Mouse (Mus musculus) C2C12 (cell line): ENCODE measurements around the gene Ap1m1.

Experiments used
- CEBPB ChIP-seq: IDR thresholded peaks from one replicate; pipeline ENCODE4 v1.6.1; 2011; ENCODE audit warnings: low read depth, mild to moderate bottlenecking, control low read depth, moderate library complexity
- CTCF ChIP-seq: IDR thresholded peaks from one replicate; pipeline ENCODE4 v1.5.1; 2011; ENCODE audit not compliant: control insufficient read depth, insufficient read depth, insufficient read length
- MYOD1 ChIP-seq: IDR thresholded peaks from one replicate; pipeline ENCODE4 v1.6.1; 2011; ENCODE audit warnings: low read depth; ENCODE audit not compliant: control insufficient read depth, insufficient read length
- MYOG ChIP-seq: IDR thresholded peaks from one replicate; pipeline ENCODE4 v1.6.1; 2011; ENCODE audit not compliant: control insufficient read depth, insufficient read length; ENCODE audit errors: extremely low read depth

GRCm38 (mm10) chr8:72305210-72305905 is 65.5 kb downstream of the Ap1m1 start, which contains the start of gene Gm10282:
- TF ChIP-seq CTCF, result no peak
- TF ChIP-seq MYOG, result no peak
- TF ChIP-seq CEBPB, result no peak
- TF ChIP-seq MYOD1, result no peak
